Mouse (Mus musculus): ENCODE measurements around the gene Hist1h2ag. TPM values are rescaled to one million over a fixed set of nuclear protein-coding genes. Genes with fewer than 3 reads are reported as not detected.
"Not testable (repeated sequence)": the region's sequence is repeated elsewhere in the genome, so short reads cannot be mapped to it uniquely, and the experiment has no call there.

Hist1h2ag gene
- 75.9 and 76.5 TPM in 2 replicates for polyA plus RNA-seq (2015; fragmentation: Nextera tagmentation; extraction: Ambion mirVana)

GRCm38 (mm10) chr13:22042568-22043502, at the start of gene Hist1h2ag, which contains the start of gene Hist1h2bj:
TSS of gene Hist1h2ag (minus strand) at chr13:22042944.
TSS of gene Hist1h2bj (plus strand) at chr13:22043214.
- peaks cover 27% of the 10 kb centered on the region for H3K4me1 ChIP-seq
- H3K4me3 ChIP-seq, result peak within 1 kb of the TSS; percentile 46
- H3K36me3 ChIP-seq, H3K27me3 ChIP-seq, H3K9me3 ChIP-seq: not testable (repeated sequence)
- peak within 1 kb of the TSS; percentile 72 for H3K9ac ChIP-seq
- peak; percentile 90 for ATAC-seq (ENCODE audit: low FRiP score, low read depth)
- peak within 1 kb of the TSS; percentile 88 for H3K4me2 ChIP-seq (replicated peaks)
- WGBS, result under 1% methylated on average over 42 of the region's 80 CpGs
- peak within 1 kb of the TSS; percentile 96 for H3K27ac ChIP-seq

DNA sequence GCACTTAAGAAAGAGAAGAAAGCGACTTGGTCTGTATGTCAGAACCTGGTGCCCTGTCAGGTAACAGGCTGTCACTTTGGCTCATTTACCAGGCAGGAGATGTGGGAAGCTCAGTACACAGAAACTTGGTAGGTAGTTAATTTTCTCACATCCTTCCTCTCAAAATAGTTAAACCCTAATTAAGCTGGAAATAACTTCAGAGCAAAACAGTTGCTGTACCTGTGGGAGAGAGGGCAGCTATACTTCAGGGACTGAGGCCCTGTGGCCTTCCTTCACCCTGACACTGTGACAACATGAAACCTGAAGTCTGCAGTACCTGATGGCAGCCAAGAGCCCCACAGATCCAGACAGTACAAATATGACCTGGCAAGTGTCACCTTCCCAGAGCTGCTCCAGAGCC, 41.4 kb upstream of the Hist1h2ag start, which contains the start of gene Vmn1r188:
Vmn1r188 (plus strand) TSS at position 301 of the 400 bp plus-strand sequence.
- not testable (repeated sequence) for H3K9ac ChIP-seq; H3K4me2 ChIP-seq (replicated peaks); H3K36me3 ChIP-seq; H3K9me3 ChIP-seq; H3K4me1 ChIP-seq; H3K4me3 ChIP-seq; H3K27ac ChIP-seq; ATAC-seq (ENCODE audit: low FRiP score, low read depth); H3K27me3 ChIP-seq
- WGBS, result 83% methylated on average over 1 of the region's 1 CpGs

DNA sequence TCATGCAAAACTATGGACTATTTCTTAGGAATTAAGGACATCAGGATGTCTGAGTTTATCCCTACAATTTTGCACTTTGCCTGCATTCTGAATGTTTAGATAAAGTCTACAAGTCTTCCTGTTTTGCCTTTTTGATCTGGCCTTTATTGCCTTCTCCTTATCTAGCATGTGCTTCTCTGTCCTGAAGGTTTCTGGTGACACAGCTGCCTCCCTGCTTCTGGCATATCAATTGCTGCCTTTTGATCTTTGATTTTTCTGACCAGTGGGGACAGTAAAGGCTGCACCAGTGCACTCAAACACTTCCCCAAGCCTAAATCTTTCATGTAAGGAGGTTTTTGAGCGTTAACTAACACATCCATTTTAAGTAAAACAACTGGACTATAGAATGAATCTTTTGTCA, 20.7 kb upstream of the Hist1h2ag start:
- ATAC-seq (ENCODE audit: low FRiP score, low read depth), result no peak
- no peaks in the 10 kb centered on the region for H3K9me3 ChIP-seq
- H3K4me3 ChIP-seq, result no peak overlapping the region
- no peaks in the 10 kb centered on the region for H3K36me3 ChIP-seq
- no peak overlapping the region for H3K27ac ChIP-seq
- H3K9ac ChIP-seq, result no peak overlapping the region
- H3K4me2 ChIP-seq (replicated peaks), result no peak overlapping the region
- no peaks in the 10 kb centered on the region for H3K4me1 ChIP-seq
- no peaks in the 10 kb centered on the region for H3K27me3 ChIP-seq
- WGBS, result 29% methylated on average over 1 of the region's 1 CpGs

- Histone ChIP-seq H3K4me1 (no peaks in the 10 kb centered on the region), H3K4me3 (no peak overlapping the region), H3K4me2 (replicated peaks) (no peak overlapping the region), H3K9me3 (no peaks in the 10 kb centered on the region), H3K36me3 (no peaks in the 10 kb centered on the region), H3K27ac (no peak overlapping the region), H3K27me3 (no peaks in the 10 kb centered on the region), H3K9ac (no peak overlapping the region)
- no peak for ATAC-seq (ENCODE audit: low FRiP score, low read depth)
- WGBS, result 88% methylated on average over 1 of the region's 1 CpGs
These were observed 18.7 kb upstream of the Hist1h2ag start for GRCm38 (mm10) chr13:22061422-22061821.

- no peak overlapping the region for H3K4me3 ChIP-seq
- no peaks in the 10 kb centered on the region for H3K27me3 ChIP-seq
- no peaks in the 10 kb centered on the region for H3K9me3 ChIP-seq
- H3K27ac ChIP-seq, result no peak overlapping the region
- ATAC-seq (ENCODE audit: low FRiP score, low read depth), result no peak
- no peak overlapping the region for H3K4me2 ChIP-seq (replicated peaks)
- no peak overlapping the region for H3K9ac ChIP-seq
- H3K4me1 ChIP-seq, result peaks cover 4% of the 10 kb centered on the region; the same call in 1 of the 2 replicates
- no peaks in the 10 kb centered on the region for H3K36me3 ChIP-seq
- WGBS, result 88% methylated on average over 1 of the region's 1 CpGs
These were observed 11.0 kb upstream of the Hist1h2ag start for GRCm38 (mm10) chr13:22053754-22054153.

GRCm38 (mm10) chr13:22051523-22051859, 8.7 kb upstream of the Hist1h2ag start:
- no peak for ATAC-seq (ENCODE audit: low FRiP score, low read depth)
- Histone ChIP-seq H3K9me3 (no peaks in the 10 kb centered on the region), H3K9ac (peak overlapping the region; percentile 69), H3K27me3 (no peaks in the 10 kb centered on the region), H3K4me1 (peaks cover 4% of the 10 kb centered on the region; the same call in 1 of the 2 replicates), H3K36me3 (no peaks in the 10 kb centered on the region), H3K4me2 (replicated peaks) (peak overlapping the region; percentile 64), H3K4me3 (peak overlapping the region; percentile 52), H3K27ac (peak overlapping the region; percentile 75; the same call in 1 of the 2 replicates)
- WGBS, result 9% methylated on average over 5 of the region's 5 CpGs

DNA sequence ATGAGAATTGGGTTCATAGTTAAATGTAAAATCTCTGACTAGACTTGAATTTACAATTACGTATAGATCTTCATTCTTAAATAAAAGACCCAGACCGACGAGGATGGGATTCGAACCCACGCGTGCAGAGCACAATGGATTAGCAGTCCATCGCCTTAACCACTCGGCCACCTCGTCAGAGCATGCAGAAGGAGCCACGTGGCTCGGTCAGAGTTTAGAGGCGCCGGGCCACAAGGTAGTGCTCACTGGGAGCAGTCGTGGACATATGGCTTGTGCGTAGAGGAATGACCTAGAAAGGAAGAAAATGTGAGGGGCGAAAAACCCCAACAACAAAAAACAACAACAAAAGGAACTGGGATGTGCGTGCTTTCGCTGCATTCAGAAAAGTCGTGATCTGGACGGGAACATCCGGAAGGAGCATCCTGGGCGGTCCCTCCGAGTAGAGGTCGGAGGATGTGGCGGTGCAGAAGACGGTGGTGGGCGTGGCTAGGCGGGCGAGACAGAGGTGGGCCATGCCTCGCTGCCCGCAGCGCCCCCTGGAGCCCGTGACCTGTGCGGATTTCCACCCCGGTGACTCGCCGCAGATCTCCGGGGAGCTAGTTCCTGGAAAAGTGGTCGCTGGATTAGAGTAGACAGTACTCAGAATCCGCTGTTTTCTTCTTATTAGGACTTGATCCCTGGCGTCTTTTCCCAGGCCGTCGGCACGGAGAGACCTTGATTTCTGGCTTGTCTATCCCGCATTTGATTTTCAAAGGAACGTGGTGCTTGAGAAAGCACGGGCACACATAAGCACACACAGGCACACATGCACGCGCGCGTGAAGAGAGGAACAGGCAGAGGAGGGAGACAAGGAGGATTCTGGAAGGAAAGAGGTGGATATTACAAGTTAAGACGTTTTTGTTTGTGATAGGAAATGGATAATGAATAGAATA, 8.1 kb upstream of the Hist1h2ag start:
- WGBS, result under 1% methylated on average over 52 of the region's 52 CpGs
- Histone ChIP-seq H3K4me2 (replicated peaks) (peak overlapping the region; percentile 64), H3K9ac (peak overlapping the region; percentile 69), H3K27me3 (no peaks in the 10 kb centered on the region), H3K27ac (peak overlapping the region; percentile 75), H3K4me3 (peak overlapping the region; percentile 52), H3K4me1 (peaks cover 4% of the 10 kb centered on the region; the same call in 1 of the 2 replicates), H3K9me3 (no peaks in the 10 kb centered on the region), H3K36me3 (no peaks in the 10 kb centered on the region)
- ATAC-seq (ENCODE audit: low FRiP score, low read depth), result peak; percentile 93

GRCm38 (mm10) chr13:22049737-22050440, 7.1 kb upstream of the Hist1h2ag start:
- Histone ChIP-seq H3K9me3 (no peaks in the 10 kb centered on the region), H3K4me2 (replicated peaks) (peak overlapping the region; percentile 64), H3K4me3 (peak overlapping the region; percentile 52), H3K27ac (peak overlapping the region; percentile 75), H3K36me3 (no peaks in the 10 kb centered on the region), H3K9ac (peak overlapping the region; percentile 45), H3K27me3 (no peaks in the 10 kb centered on the region), H3K4me1 (peaks cover 4% of the 10 kb centered on the region; the same call in 1 of the 2 replicates)
- 1% methylated on average over 14 of the region's 14 CpGs for WGBS
- ATAC-seq (ENCODE audit: low FRiP score, low read depth), result peak; percentile 37

DNA sequence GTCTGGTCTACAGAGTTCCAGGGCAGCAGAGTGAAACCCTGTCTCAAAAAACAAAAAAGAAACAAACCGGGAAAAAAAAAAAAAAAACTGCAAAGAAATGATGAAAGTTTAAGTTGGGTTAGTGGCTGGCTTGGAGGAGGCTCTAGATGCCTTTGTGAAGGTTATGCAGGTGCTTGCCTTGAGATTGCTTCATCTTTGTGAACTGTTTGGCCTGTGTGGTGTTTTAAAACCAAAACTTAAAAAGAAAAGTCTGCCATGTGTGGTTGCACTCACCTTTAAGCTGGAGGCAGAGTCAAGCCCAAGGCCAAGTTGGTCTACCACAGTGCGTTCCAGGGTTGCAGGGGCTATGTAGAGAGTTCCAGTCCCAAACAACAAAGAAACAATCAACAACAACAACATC, 6.3 kb upstream of the Hist1h2ag start:
- Histone ChIP-seq H3K27me3 (no peaks in the 10 kb centered on the region), H3K4me2 (replicated peaks) (no peak overlapping the region), H3K9me3 (no peaks in the 10 kb centered on the region), H3K4me3 (no peak overlapping the region), H3K27ac (no peak overlapping the region; the same call in 1 of the 2 replicates), H3K36me3 (no peaks in the 10 kb centered on the region), H3K4me1 (peaks cover 10% of the 10 kb centered on the region; the same call in 1 of the 2 replicates), H3K9ac (no peak overlapping the region)
- ATAC-seq (ENCODE audit: low FRiP score, low read depth), result no peak
- 80% methylated on average over 2 of the region's 2 CpGs for WGBS

GRCm38 (mm10) chr13:22045311-22045710, 2.6 kb upstream of the Hist1h2ag start:
- Histone ChIP-seq H3K4me3 (no peak overlapping the region), H3K9ac (no peak overlapping the region), H3K27ac (no peak overlapping the region), H3K4me1 (peaks cover 22% of the 10 kb centered on the region), H3K4me2 (replicated peaks) (no peak overlapping the region), H3K36me3 (no peaks in the 10 kb centered on the region), H3K9me3 (no peaks in the 10 kb centered on the region), H3K27me3 (no peaks in the 10 kb centered on the region)
- WGBS, result 52% methylated on average over 2 of the region's 2 CpGs
- no peak for ATAC-seq (ENCODE audit: low FRiP score, low read depth)

DNA sequence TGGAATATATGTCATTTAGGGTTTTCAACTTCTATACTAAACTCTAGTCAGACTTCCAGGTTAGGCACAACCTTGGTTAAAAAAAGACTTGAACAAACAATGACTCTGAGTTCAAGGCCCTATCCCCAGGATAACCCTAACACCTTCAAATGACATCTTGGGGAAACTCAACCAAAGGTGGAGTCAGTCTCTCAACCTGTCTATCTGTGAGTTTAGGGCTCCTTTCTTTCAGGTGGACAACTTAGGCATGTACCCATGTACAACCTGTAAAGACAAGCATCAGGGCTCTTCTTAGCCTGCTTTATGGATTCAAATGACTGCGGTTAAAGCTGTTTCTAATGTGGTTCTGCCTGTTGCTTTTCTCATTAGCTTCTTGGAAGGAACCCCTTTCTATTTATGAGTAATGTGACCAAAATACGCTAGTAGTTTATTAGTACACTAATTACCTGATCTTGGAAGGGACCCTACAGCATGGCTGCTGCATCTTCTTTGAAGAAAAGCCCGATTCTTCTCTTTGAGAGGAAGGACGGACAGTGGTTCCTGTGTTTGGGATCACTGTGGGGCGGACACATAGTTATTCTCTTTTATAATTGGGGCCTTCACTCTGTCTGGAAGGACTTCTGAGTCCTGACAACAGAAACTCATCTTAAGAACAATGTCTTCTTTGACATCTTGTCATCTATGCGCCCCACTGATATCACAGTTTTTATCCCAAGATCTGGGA, 1.9 kb upstream of the Hist1h2ag start:
- Histone ChIP-seq H3K27me3 (no peaks in the 10 kb centered on the region), H3K9me3 (no peaks in the 10 kb centered on the region), H3K9ac (no peak overlapping the region), H3K4me2 (replicated peaks) (peak overlapping the region; percentile 88), H3K27ac (peak overlapping the region; percentile 49; the same call in 1 of the 2 replicates), H3K4me1 (peaks cover 27% of the 10 kb centered on the region), H3K4me3 (peak overlapping the region; percentile 43), H3K36me3 (no peaks in the 10 kb centered on the region)
- WGBS, result 87% methylated on average over 6 of the region's 6 CpGs
- ATAC-seq (ENCODE audit: low FRiP score, low read depth), result no peak

All from limb, embryonic 13.5 days (tissue).